ENCODE assay signal across 9 mouse cellular contexts in genomic region chr1:151352911-151353310, GRCm38 (mm10). TPM values are rescaled to one million over a fixed set of nuclear protein-coding genes. Genes with fewer than 3 reads are reported as not detected.
A peak's percentile ranks its signal among the peaks of the same experiment; 100 is the strongest.
DNase-seq lines count a peak whose midpoint lies in the region; ATAC-seq and TF ChIP-seq lines count a peak whose summit lies in the region.
"Had no signal": no experiment of that assay in that cellular context is flagged by ENCODE, and none has a peak within 500 bp of the region (broad histone marks: within the 10 kb centered on the region; RNA-seq: fewer than 3 reads in every experiment).

No protein-coding gene starts in this region.

- peak; percentile 57; the same call in 1 of the 2 replicates for ATAC-seq in erythroblast, adult 5-6 weeks (replicated peaks; ENCODE audit: low FRiP score, poor library complexity, severe bottlenecking)

- DNase-seq in adrenal gland, postnatal 14 days: peak; percentile 56
- no peak for DNase-seq in adrenal gland, postnatal 10 days
- DNase-seq in left cerebral cortex, adult 2 months (ENCODE audit: extremely low spot score in 1 of 2, low spot score in 2 of 2): no peak
- no peak for DNase-seq in left cerebral cortex, postnatal 10 days (ENCODE audit: extremely low spot score in 1 of 2, low spot score in 2 of 2)
- peak; percentile 56 to 58 for DNase-seq in spleen, adult 2 months (ENCODE audit: low read depth in 1 of 2, low spot score in 2 of 2)
- DNase-seq in layer of hippocampus, adult 11-12 months (ENCODE audit: low spot score): no peak
- DNase-seq in layer of hippocampus, postnatal 14 days (ENCODE audit: low spot score in 2 of 2): no peak

- peak; percentile 50 for TF ChIP-seq CTCF in left cerebral cortex, adult 2 months (IDR thresholded peaks at IDR 0.05)
- TF ChIP-seq CTCF in spleen, adult 2 months (IDR thresholded peaks at IDR 0.05; ENCODE audit: extremely low read depth, insufficient read depth, insufficient read length, insufficient replicate concordance): no peak

- no peak overlapping the region for H3K27ac ChIP-seq in left cerebral cortex, adult 2 months
- H3K27ac ChIP-seq in spleen, adult 2 months (ENCODE audit: insufficient read depth, low read length): no peak overlapping the region
- H3K27ac ChIP-seq: liver, embryonic 15.5 days had no signal

- H3K4me3 ChIP-seq in left cerebral cortex, adult 2 months: no peak overlapping the region
- no peak overlapping the region for H3K4me3 ChIP-seq in spleen, adult 2 months (ENCODE audit: extremely low read depth, insufficient read depth, insufficient read length)
- H3K4me3 ChIP-seq: liver, embryonic 15.5 days had no signal

- H3K36me3 ChIP-seq in spleen, adult 2 months (ENCODE audit: control insufficient read depth, insufficient read depth, low read length): peaks cover 35% of the 10 kb centered on the region

- WGBS in spleen, adult 2 months: 93% methylated on average over 2 of the region's 2 CpGs

- no peaks in the 10 kb centered on the region for H3K27me3 ChIP-seq in spleen, adult 2 months (ENCODE audit: control insufficient read depth, insufficient read depth, low read length)
- H3K27me3 ChIP-seq: liver, embryonic 15.5 days had no signal

- H3K4me1 ChIP-seq in spleen, adult 2 months (ENCODE audit: control insufficient read depth, insufficient read depth, insufficient read length): 0 out of 2 replicates have a peak, but pooled peaks cover 3% of the 10 kb centered on the region

- intact Hi-C loops in left cerebral cortex, adult 2 months (cut with DNase I): loop anchor here (2.0 kb wide), 1 partner anchor 274 kb away; no protein-coding TSS in a partner anchor
- intact Hi-C loops in left cerebral cortex, postnatal 10 days (cut with DNase I): loop anchor here (2.0 kb wide), 1 partner anchor 318 kb away; no protein-coding TSS in a partner anchor

- no peak for TF ChIP-seq POLR2A in spleen, adult 2 months (IDR thresholded peaks at IDR 0.05; ENCODE audit: low read depth, low read length)

RNA-seq across cellular contexts. Expression of gene Ivns1abp, which starts 8.6 kb away (rescaled TPM):
- total RNA-seq in adrenal gland, postnatal 14 days (2021): 200 and 309 TPM in 2 replicates
- 100 to 1,000 TPM; 210 to 250 TPM for total RNA-seq in adrenal gland, postnatal 10 days (2021)
- 100 to 1,000 TPM; 126 to 131 TPM for total RNA-seq in left cerebral cortex, adult 2 months (2021)
- 100 to 1,000 TPM; 152 to 153 TPM for total RNA-seq in left cerebral cortex, postnatal 10 days (2021)
- total RNA-seq in erythroblast, adult 5-6 weeks (2015; ENCODE audit: low replicate concordance): 44.1 and 48.8 TPM in 2 replicates
- total RNA-seq in erythroblast, adult 5-6 weeks (2017; ENCODE audit: low replicate concordance): 49.8 and 58.1 TPM in 2 replicates
- polyA plus RNA-seq in spleen, adult 2 months (2012; rRNA removed): 30.5 and 35.7 TPM in 2 replicates
- 100 to 1,000 TPM in 1 of 2 experiments, 10 to 100 TPM in 1; 98.2 to 101 TPM for total RNA-seq in layer of hippocampus, postnatal 14 days (2021)

Comparison
In these comparisons a context has a peak if more than half of its experiments do, and no peak if none do; other contexts are left out.
1. DNase-seq: peak in adrenal gland, postnatal 14 days (single experiment) and spleen, adult 2 months (2 of 2); none in adrenal gland, postnatal 10 days (single experiment), left cerebral cortex, adult 2 months (0 of 2), left cerebral cortex, postnatal 10 days (0 of 2), layer of hippocampus, adult 11-12 months (single experiment) and layer of hippocampus, postnatal 14 days (0 of 2).